Mouse (Mus musculus): ENCODE measurements around the gene Map1s.
"Not testable (repeated sequence)": the region's sequence is repeated elsewhere in the genome, so short reads cannot be mapped to it uniquely, and the experiment has no call there.

Gene Map1s

GRCm38 (mm10) chr8:70876382-70876781, 29.4 kb upstream of the Map1s start:
- ATAC-seq (ENCODE audit: insufficient number of reproducible peaks, low FRiP score, low TSS enrichment) = no peak

DNA sequence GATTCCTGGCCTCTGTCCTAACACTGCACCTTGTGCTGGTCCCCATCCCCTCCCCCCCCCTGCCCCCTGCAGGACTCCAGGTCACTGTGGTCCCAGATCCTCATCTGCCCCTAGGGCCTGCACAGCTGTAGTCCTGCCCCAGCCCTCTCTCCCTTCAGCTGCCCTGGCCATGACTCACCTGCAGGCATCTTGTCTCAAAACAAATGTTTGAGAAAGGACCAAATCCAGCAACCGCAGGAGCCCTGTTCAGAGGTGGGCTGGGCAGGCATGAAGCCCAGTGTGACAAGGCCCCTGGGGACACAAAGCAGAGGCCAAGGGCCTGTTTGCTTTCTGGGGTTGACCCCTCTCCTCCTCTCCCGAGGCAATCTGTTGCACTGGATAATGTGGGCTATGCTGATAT, 27.6 kb upstream of the Map1s start:
- ATAC-seq (ENCODE audit: insufficient number of reproducible peaks, low FRiP score, low TSS enrichment) = no peak

DNA sequence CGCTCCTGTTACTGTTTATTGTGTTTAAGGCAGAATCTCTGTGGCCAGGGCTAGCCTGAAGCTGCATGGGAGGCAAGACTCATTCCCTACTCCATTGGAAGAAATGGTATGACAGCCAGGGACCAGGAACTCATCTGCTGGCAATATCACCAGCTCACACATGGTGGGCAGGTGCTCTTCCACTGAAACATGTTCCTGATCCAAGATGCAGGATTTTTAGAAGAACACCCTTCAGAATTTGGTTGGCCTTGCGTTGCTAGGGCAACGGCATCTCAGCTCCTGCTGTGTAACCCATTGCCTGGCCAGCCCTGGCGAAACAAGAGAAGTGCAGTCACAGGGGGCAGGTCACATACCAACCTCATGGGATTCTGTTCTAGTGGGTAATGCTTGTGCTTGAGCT, 26.2 kb upstream of the Map1s start:
- peak; percentile 39 for ATAC-seq (ENCODE audit: insufficient number of reproducible peaks, low FRiP score, low TSS enrichment)

- peak; percentile 79 for ATAC-seq (ENCODE audit: insufficient number of reproducible peaks, low FRiP score, low TSS enrichment)
Measured at GRCm38 (mm10) chr8:70880126-70880525, 25.6 kb upstream of the Map1s start.

- ATAC-seq (ENCODE audit: insufficient number of reproducible peaks, low FRiP score, low TSS enrichment) = 0 out of 2 replicates have a peak, but pooled peaks have one; percentile 3
Measured at GRCm38 (mm10) chr8:70880546-70880945, 25.2 kb upstream of the Map1s start.

DNA sequence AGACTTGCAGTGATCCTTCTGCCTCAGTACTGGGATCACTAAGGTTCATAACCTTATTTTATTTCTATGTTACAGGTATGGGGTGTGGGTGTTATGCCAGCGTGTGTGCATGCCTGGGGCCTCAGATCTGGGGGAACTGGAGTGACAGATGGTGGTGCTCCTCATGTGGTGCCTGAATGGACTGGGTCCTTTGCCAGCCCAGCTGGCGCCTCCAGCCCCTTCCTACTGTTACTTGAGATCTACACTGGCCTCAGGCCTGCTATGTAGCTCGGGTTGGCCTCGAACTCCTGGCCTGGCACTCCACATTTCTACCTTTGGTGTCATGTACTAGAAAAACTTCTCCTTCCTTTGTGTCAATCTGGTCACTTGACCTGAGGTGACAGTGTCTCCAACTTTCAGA, 21.5 kb upstream of the Map1s start:
- no peak for ATAC-seq (ENCODE audit: insufficient number of reproducible peaks, low FRiP score, low TSS enrichment)

- ATAC-seq (ENCODE audit: insufficient number of reproducible peaks, low FRiP score, low TSS enrichment) = no peak
Measured at GRCm38 (mm10) chr8:70884683-70885082, 21.0 kb upstream of the Map1s start.

GRCm38 (mm10) chr8:70885612-70886011, 20.1 kb upstream of the Map1s start:
- ATAC-seq (ENCODE audit: insufficient number of reproducible peaks, low FRiP score, low TSS enrichment) = no peak

DNA sequence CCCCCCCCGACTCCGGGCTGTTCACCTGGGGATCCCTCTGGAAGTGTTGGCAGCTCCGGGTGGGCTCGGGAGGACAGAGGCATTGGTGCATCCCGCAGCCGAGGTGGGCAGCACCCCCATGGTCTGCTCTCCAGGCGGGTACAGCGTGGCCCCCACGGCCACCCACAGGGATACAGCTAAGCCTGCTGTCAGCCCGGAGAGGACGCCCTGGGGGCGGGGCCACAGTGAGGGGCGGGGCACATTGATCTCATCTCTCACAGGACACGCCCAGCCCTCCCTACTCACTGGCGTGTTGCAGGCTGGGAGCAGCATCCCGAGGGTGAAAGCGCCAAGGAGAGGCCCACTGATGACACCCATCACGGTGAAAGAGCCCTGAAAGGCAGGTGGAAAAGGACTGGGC, 18.1 kb upstream of the Map1s start:
- no peak for ATAC-seq (ENCODE audit: insufficient number of reproducible peaks, low FRiP score, low TSS enrichment)

GRCm38 (mm10) chr8:70890656-70891055, 15.1 kb upstream of the Map1s start:
- no peak for ATAC-seq (ENCODE audit: insufficient number of reproducible peaks, low FRiP score, low TSS enrichment)

DNA sequence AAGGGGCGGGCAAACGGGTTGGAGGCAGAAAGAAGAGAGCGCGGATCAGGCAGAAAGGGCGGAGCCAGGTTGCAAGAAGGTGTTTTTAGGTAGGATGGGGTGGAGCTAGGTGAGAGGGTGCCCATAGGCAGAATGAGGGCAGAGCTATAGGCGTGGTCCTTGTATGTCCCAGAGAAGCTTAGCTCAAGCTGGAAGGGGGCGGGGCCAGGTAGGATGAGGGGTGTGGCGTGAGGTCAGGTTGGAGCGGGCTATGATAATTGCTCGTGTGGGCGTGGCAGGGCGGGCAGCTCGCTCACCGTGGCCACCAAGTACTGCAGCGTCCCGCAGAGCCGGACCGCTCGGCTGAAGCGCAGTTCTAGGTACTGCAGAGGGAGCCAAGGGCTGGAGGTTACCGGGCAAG, 14.4 kb upstream of the Map1s start:
- ATAC-seq (ENCODE audit: insufficient number of reproducible peaks, low FRiP score, low TSS enrichment) = no peak

- ATAC-seq (ENCODE audit: insufficient number of reproducible peaks, low FRiP score, low TSS enrichment) = no peak
Measured at GRCm38 (mm10) chr8:70892022-70892895, 13.5 kb upstream of the Map1s start, which contains the start of gene Slc5a5. Gene Slc5a5 (minus strand): TSS chr8:70892757.

- no peak for ATAC-seq (ENCODE audit: insufficient number of reproducible peaks, low FRiP score, low TSS enrichment)
Measured at GRCm38 (mm10) chr8:70892896-70893655, 12.7 kb upstream of the Map1s start.

GRCm38 (mm10) chr8:70893656-70894384, 11.9 kb upstream of the Map1s start:
- ATAC-seq (ENCODE audit: insufficient number of reproducible peaks, low FRiP score, low TSS enrichment) = no peak

- no peak for ATAC-seq (ENCODE audit: insufficient number of reproducible peaks, low FRiP score, low TSS enrichment)
Measured at GRCm38 (mm10) chr8:70894385-70894720, 11.4 kb upstream of the Map1s start.

GRCm38 (mm10) chr8:70894771-70895545, 10.8 kb upstream of the Map1s start:
- ATAC-seq (ENCODE audit: insufficient number of reproducible peaks, low FRiP score, low TSS enrichment) = no peak

- not testable (repeated sequence) for ATAC-seq (ENCODE audit: insufficient number of reproducible peaks, low FRiP score, low TSS enrichment)
Measured at GRCm38 (mm10) chr8:70895571-70896259, 10.0 kb upstream of the Map1s start.

DNA sequence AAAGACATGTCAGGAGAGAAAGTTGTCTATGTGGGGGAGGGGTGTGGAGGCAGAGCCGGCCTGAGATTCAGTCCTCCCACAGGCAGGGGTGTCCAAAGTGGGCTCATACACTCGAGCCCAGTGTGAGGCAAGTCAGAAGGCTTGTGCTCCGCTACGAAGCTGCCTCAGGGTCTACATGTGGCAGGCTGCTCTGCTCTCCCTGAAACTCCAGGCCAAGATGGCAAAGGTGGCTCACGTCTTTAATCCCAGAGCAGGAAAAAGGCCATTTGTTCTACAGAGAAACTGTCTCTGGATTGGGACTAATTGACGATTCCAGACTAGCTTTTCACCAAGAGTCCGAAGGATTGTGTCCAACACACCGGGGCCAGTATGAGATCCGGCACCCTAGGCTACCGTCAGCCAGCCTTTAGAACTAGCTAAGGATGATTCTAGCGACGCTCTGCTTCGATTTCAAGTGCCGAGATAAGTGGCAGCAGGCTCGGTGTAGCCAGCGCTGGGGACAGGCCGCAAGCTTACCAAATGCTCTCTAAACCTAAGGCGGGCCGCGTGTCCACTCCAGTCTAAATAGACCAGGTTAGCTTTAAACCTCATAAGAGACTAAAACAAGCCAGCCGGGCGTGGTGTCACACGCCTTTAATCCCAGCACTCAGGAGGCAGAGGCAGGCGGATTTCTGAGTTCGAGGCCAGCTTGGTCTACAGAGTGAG, 9.3 kb upstream of the Map1s start:
- no peak for ATAC-seq (ENCODE audit: insufficient number of reproducible peaks, low FRiP score, low TSS enrichment)
